ENCODE assay signal across 8 mouse cellular contexts in the genomic region with DNA sequence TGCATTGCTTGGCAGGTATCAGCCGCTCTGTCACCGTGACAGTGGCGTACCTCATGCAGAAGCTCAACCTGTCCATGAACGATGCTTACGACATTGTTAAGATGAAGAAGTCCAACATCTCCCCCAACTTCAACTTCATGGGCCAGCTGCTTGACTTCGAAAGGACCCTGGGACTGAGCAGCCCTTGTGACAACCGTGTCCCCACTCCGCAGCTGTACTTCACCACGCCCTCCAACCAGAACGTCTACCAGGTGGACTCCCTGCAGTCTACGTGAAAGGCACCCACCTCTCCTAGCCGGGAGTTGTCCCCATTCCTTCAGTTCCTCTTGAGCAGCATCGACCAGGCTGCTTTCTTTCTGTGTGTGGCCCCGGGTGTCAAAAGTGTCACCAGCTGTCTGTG. TPM values are rescaled to one million over a fixed set of nuclear protein-coding genes. Genes with fewer than 3 reads are reported as not detected.
DNase-seq lines count a peak whose midpoint lies in the region; ATAC-seq and TF ChIP-seq lines count a peak whose summit lies in the region.

No protein-coding gene starts in this region.

- no peak for TF ChIP-seq CTCF in lung, adult 2 months (IDR thresholded peaks at IDR 0.05; ENCODE audit: insufficient read depth, low read length)

- peak overlapping the region; percentile 89 for H3K4me2 ChIP-seq in hindbrain, embryonic 11.5 days (replicated peaks; ENCODE audit: low read depth, low read length)

- H3K27ac ChIP-seq in hindbrain, embryonic 11.5 days (ENCODE audit: low read depth, low read length) = peak overlapping the region; percentile 17; the same call in 1 of the 2 replicates

- H3K9ac ChIP-seq in hindbrain, embryonic 11.5 days (ENCODE audit: low read depth, low read length) = no peak overlapping the region; the same call in 1 of the 2 replicates

- H3K4me1 ChIP-seq in lung, adult 2 months (ENCODE audit: control insufficient read depth, insufficient read depth, low read length) = peaks cover 15% of the 10 kb centered on the region
- H3K4me1 ChIP-seq in hindbrain, embryonic 11.5 days (replicated peaks; ENCODE audit: control insufficient read depth, insufficient read depth, low read length) = peaks cover 21% of the 10 kb centered on the region

- no peaks in the 10 kb centered on the region for H3K9me3 ChIP-seq in hindbrain, embryonic 11.5 days (ENCODE audit: control insufficient read depth, low read length)

- no peaks in the 10 kb centered on the region for H3K27me3 ChIP-seq in hindbrain, embryonic 11.5 days (ENCODE audit: control insufficient read depth, insufficient read depth, low read length)

- intact Hi-C loops in gastrocnemius, postnatal 14 days (cut with DNase I; ENCODE audit: low total_unique reads) = no loop called here

- no peak for ATAC-seq in hindbrain, embryonic 11.5 days (ENCODE audit: low FRiP score)
- ATAC-seq in activated CD4-positive, CD25-positive, alpha-beta regulatory T cell, adult 4 months = no peak

- 20% methylated on average over 14 of the region's 14 CpGs for WGBS in lung, adult 2 months
- WGBS in hindbrain, embryonic 11.5 days = 37% methylated on average over 14 of the region's 14 CpGs

- DNase-seq in adrenal gland, adult (ENCODE audit: inconsistent age in 2 of 2, low spot score in 1 of 2) = peak; percentile 37 to 86
- no peak for DNase-seq in adrenal gland, adult 8-10 months
- DNase-seq in lung, adult 2 months = peak; percentile 40
- DNase-seq in lung, postnatal 36 days = no peak
- DNase-seq in hindbrain, embryonic 11.5 days (ENCODE audit: low spot score) = no peak
- peak; percentile 31 to 38 for DNase-seq in lung, postnatal 4 days
- no peak for DNase-seq in gastrocnemius, postnatal 14 days

- H3K36me3 ChIP-seq in hindbrain, embryonic 11.5 days (ENCODE audit: control insufficient read depth, insufficient read depth, low read length) = no peaks in the 10 kb centered on the region

- H3K4me3 ChIP-seq in lung, adult 2 months (replicated peaks; ENCODE audit: extremely low read depth, low read depth, low read length) = peak overlapping the region; percentile 93
- H3K4me3 ChIP-seq in hindbrain, embryonic 11.5 days (ENCODE audit: low read depth, low read length) = peak overlapping the region; percentile 60

- TF ChIP-seq POLR2A in lung, adult 2 months (IDR thresholded peaks at IDR 0.05; ENCODE audit: borderline replicate concordance, extremely low read depth, low read depth, low read length) = no peak

RNA-seq across cellular contexts. Expression of gene Dusp6, which starts 3.0 kb away (rescaled TPM):
- 100 to 1,000 TPM in 3 of 4 experiments, 10 to 100 TPM in 1; 88.6 to 238 (median 129) TPM for total RNA-seq in adrenal gland, adult 8-10 months (2022)
- 81.2 and 85.4 TPM in 2 replicates for polyA plus RNA-seq in lung, adult 2 months (2012; rRNA removed)
- 41.3 and 48.3 TPM in 2 replicates for polyA plus RNA-seq in hindbrain, embryonic 11.5 days (2014; fragmentation: Nextera tagmentation; extraction: Ambion mirVana)
- 10 to 100 TPM; 26.7 to 27.7 TPM for total RNA-seq in gastrocnemius, postnatal 14 days (2021)
- polyA plus RNA-seq in activated CD4-positive, CD25-positive, alpha-beta regulatory T cell, adult 4 months (2017; shearing (Covaris generic)) = 10 to 100 TPM; 26.0 to 35.2 TPM

Comparison
In these comparisons a context has a peak if more than half of its experiments do, and no peak if none do; other contexts are left out.
1. DNase-seq: peak in adrenal gland, adult (2 of 2), lung, adult 2 months (single experiment) and lung, postnatal 4 days (2 of 2); none in adrenal gland, adult 8-10 months (single experiment), lung, postnatal 36 days (single experiment), hindbrain, embryonic 11.5 days (single experiment) and gastrocnemius, postnatal 14 days (single experiment).